Mouse (Mus musculus): ENCODE results near the gene Mdga2. TPM values are rescaled to one million over a fixed set of nuclear protein-coding genes. Genes with fewer than 3 reads are reported as not detected.

The Mdga2 gene
- polyA plus RNA-seq, 1 experiment from 2014 or later: 43.2 TPM

- H3K4me3 ChIP-seq (ENCODE audit: low read depth, low read length): no peak overlapping the region
- no peaks in the 10 kb centered on the region for H3K36me3 ChIP-seq (ENCODE audit: control insufficient read depth, insufficient read depth, low read length)
- no peaks in the 10 kb centered on the region for H3K4me1 ChIP-seq (ENCODE audit: control insufficient read depth, insufficient read depth, low read length)
- H3K4me2 ChIP-seq (ENCODE audit: low read depth, low read length): no peak overlapping the region
- no peak overlapping the region for H3K9ac ChIP-seq (replicated peaks; ENCODE audit: low read depth, low read length)
- WGBS: 18% methylated on average over 2 of the region's 2 CpGs
- ATAC-seq (ENCODE audit: low read depth): no peak
- H3K27ac ChIP-seq (ENCODE audit: low read depth, low read length): no peak overlapping the region
- H3K27me3 ChIP-seq (ENCODE audit: control insufficient read depth, insufficient read depth, low read length): no peaks in the 10 kb centered on the region
- H3K9me3 ChIP-seq (ENCODE audit: control insufficient read depth, low read length): no peaks in the 10 kb centered on the region
These were observed 697.4 kb downstream of the Mdga2 start for GRCm38 (mm10) chr12:66524973-66525372.

DNA sequence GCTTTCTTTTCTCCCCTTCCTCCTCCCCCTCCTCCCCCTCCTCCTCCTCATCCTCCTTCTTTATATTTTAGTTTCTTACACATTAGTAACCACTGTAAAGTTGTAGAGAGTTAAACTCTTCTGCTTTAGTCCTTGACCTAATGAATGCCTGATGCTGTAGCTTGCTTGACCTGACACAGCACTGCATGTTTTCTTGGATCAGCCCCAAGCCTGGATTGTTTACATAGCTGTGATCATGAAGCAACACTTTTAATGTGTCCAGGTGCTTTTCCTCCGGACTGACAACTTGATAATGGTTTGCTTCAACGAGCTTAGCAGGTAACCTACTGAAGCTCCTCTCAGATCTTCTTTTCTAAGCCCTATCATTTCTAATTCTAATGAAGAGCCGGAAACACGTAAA is 723.1 kb downstream of the Mdga2 start:
- 87% methylated on average over 4 of the region's 4 CpGs for WGBS
- Histone ChIP-seq H3K27ac (ENCODE audit: low read depth, low read length) (no peak overlapping the region), H3K9me3 (ENCODE audit: control insufficient read depth, low read length) (no peaks in the 10 kb centered on the region)

DNA sequence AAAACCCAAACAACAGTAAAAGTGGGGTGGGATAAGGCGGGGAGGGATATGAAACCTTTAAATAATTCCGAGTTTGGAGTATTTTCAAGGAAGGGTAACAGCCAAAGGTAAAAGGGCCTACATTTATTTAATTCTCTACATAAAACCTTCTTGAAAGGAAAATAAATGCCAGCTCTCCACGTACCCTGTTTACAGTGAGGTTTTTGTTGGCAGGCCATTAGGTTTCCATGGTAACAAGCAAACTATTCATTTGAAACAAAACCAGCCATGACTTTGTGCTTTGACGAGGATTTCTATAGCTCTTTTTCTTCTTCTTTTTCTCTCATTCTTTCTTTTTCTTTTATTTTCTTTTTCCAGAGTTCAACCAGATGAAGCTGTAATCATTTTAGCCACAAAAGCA is 751.5 kb downstream of the Mdga2 start:
- no peaks in the 10 kb centered on the region; the same call in 1 of the 2 replicates for H3K4me1 ChIP-seq (ENCODE audit: control insufficient read depth, insufficient read depth, low read length)
- H3K9ac ChIP-seq (replicated peaks; ENCODE audit: low read depth, low read length): no peak overlapping the region
- H3K4me3 ChIP-seq (ENCODE audit: low read depth, low read length): no peak overlapping the region
- H3K4me2 ChIP-seq (ENCODE audit: low read depth, low read length): no peak overlapping the region
- peak; percentile 85 for ATAC-seq (ENCODE audit: low read depth)
- H3K9me3 ChIP-seq (ENCODE audit: control insufficient read depth, low read length): no peaks in the 10 kb centered on the region
- H3K27ac ChIP-seq (ENCODE audit: low read depth, low read length): no peak overlapping the region
- WGBS: 27% methylated on average over 4 of the region's 4 CpGs
- H3K27me3 ChIP-seq (ENCODE audit: control insufficient read depth, insufficient read depth, low read length): no peaks in the 10 kb centered on the region
- no peaks in the 10 kb centered on the region for H3K36me3 ChIP-seq (ENCODE audit: control insufficient read depth, insufficient read depth, low read length)

More for the DNA sequence above, 723.1 kb downstream of the Mdga2 start:
- no peaks in the 10 kb centered on the region for H3K27me3 ChIP-seq (ENCODE audit: control insufficient read depth, insufficient read depth, low read length)
- no peak overlapping the region for H3K4me3 ChIP-seq (ENCODE audit: low read depth, low read length)
- H3K36me3 ChIP-seq (ENCODE audit: control insufficient read depth, insufficient read depth, low read length): no peaks in the 10 kb centered on the region
- ATAC-seq (ENCODE audit: low read depth): no peak
- no peaks in the 10 kb centered on the region for H3K4me1 ChIP-seq (ENCODE audit: control insufficient read depth, insufficient read depth, low read length)
- H3K4me2 ChIP-seq (ENCODE audit: low read depth, low read length): no peak overlapping the region
- H3K9ac ChIP-seq (replicated peaks; ENCODE audit: low read depth, low read length): no peak overlapping the region

DNA sequence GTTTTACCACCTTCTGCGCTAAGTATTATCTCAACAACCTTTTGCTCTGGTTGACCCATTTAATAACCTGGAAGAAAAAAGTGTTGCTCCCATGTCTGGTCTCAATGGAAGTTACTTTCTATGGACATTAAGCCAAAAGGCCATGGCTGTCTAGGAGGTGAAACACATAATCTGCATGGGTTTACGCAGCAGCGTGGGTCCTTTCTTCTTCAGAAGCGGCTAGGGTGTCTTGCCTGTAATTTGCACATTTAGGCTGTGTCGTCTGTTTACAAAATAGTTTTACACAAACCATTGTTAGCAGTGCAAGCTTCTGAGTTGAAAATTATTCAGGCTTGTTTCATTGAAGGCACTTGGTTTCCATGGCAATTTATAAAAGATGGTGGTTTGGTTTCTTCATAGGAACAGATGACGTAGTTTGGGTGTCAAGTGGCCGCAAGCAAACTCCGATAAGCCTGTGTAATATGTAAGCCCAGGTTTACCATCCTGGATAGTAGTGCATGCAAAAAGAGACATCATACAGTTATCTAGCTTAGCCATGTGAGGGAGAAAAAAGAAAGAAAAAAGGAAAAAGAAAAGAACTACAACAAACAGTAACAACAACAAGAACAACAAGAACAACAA is 752.0 kb downstream of the Mdga2 start:
- ATAC-seq (ENCODE audit: low read depth): peak; percentile 84
- WGBS: 22% methylated on average over 8 of the region's 8 CpGs
- H3K9ac ChIP-seq (replicated peaks; ENCODE audit: low read depth, low read length): no peak overlapping the region
- no peak overlapping the region for H3K4me3 ChIP-seq (ENCODE audit: low read depth, low read length)
- no peaks in the 10 kb centered on the region; the same call in 1 of the 2 replicates for H3K4me1 ChIP-seq (ENCODE audit: control insufficient read depth, insufficient read depth, low read length)
- no peaks in the 10 kb centered on the region for H3K27me3 ChIP-seq (ENCODE audit: control insufficient read depth, insufficient read depth, low read length)
- H3K9me3 ChIP-seq (ENCODE audit: control insufficient read depth, low read length): no peaks in the 10 kb centered on the region
- H3K4me2 ChIP-seq (ENCODE audit: low read depth, low read length): no peak overlapping the region
- H3K36me3 ChIP-seq (ENCODE audit: control insufficient read depth, insufficient read depth, low read length): no peaks in the 10 kb centered on the region
- peak overlapping the region; percentile 40 for H3K27ac ChIP-seq (ENCODE audit: low read depth, low read length)

- WGBS: 97% methylated on average over 3 of the region's 3 CpGs
- Histone ChIP-seq H3K27ac (ENCODE audit: low read depth, low read length) (no peak overlapping the region), H3K9me3 (ENCODE audit: control insufficient read depth, low read length) (no peaks in the 10 kb centered on the region), H3K36me3 (ENCODE audit: control insufficient read depth, insufficient read depth, low read length) (no peaks in the 10 kb centered on the region), H3K4me1 (ENCODE audit: control insufficient read depth, insufficient read depth, low read length) (no peaks in the 10 kb centered on the region; the same call in 1 of the 2 replicates), H3K4me3 (ENCODE audit: low read depth, low read length) (no peak overlapping the region), H3K9ac (replicated peaks; ENCODE audit: low read depth, low read length) (no peak overlapping the region), H3K27me3 (ENCODE audit: control insufficient read depth, insufficient read depth, low read length) (no peaks in the 10 kb centered on the region), H3K4me2 (ENCODE audit: low read depth, low read length) (no peak overlapping the region)
- no peak for ATAC-seq (ENCODE audit: low read depth)
These were observed 756.8 kb downstream of the Mdga2 start for GRCm38 (mm10) chr12:66465516-66465915.

- 66% methylated on average over 2 of the region's 2 CpGs for WGBS
- H3K27ac ChIP-seq (ENCODE audit: low read depth, low read length): no peak overlapping the region
- H3K36me3 ChIP-seq (ENCODE audit: control insufficient read depth, insufficient read depth, low read length): no peaks in the 10 kb centered on the region
- H3K9ac ChIP-seq (replicated peaks; ENCODE audit: low read depth, low read length): no peak overlapping the region
- no peaks in the 10 kb centered on the region for H3K4me1 ChIP-seq (ENCODE audit: control insufficient read depth, insufficient read depth, low read length)
- H3K4me2 ChIP-seq (ENCODE audit: low read depth, low read length): no peak overlapping the region
- H3K9me3 ChIP-seq (ENCODE audit: control insufficient read depth, low read length): no peaks in the 10 kb centered on the region
- no peak for ATAC-seq (ENCODE audit: low read depth)
- H3K4me3 ChIP-seq (ENCODE audit: low read depth, low read length): no peak overlapping the region
- H3K27me3 ChIP-seq (ENCODE audit: control insufficient read depth, insufficient read depth, low read length): no peaks in the 10 kb centered on the region
These were observed 779.0 kb downstream of the Mdga2 start for GRCm38 (mm10) chr12:66443340-66443739.

All from neural tube, embryonic 14.5 days (tissue).